Mouse (Mus musculus) stomach, postnatal 0 days (tissue): ENCODE results near the gene Ccl4. TPM values are rescaled to one million over a fixed set of nuclear protein-coding genes. Genes with fewer than 3 reads are reported as not detected.

ENCODE experiments used
- ATAC-seq: fragments of 200-750 bp; cut with Nextera tagmentation; 2 replicates; pipeline ENCODE4 v1.8.0; 2017; ENCODE audit not compliant: low FRiP score, low TSS enrichment
- DNase-seq: peaks from one replicate; pipeline ENCODE4 v3.0.0-alpha.2; 2016; ENCODE audit warnings: low spot score
- H3K27ac ChIP-seq: fragments of 300-500 bp; sonication (generic); replicated peaks from 2 replicates; pipeline ENCODE4 v1.5.1; 2014; ENCODE audit warnings: mild to moderate bottlenecking, control low read depth
- H3K27me3 ChIP-seq: fragments of 300-500 bp; sonication (generic); 2 replicates; pipeline ENCODE4 v1.6.1; 2014; ENCODE audit warnings: low read length; ENCODE audit not compliant: control insufficient read depth, insufficient read depth
- H3K36me3 ChIP-seq: fragments of 300-500 bp; sonication (generic); 2 replicates; pipeline ENCODE4 v1.6.1; 2014; ENCODE audit warnings: low read length, mixed read lengths; ENCODE audit not compliant: control insufficient read depth, insufficient read depth
- H3K4me1 ChIP-seq: fragments of 300-500 bp; sonication (generic); replicated peaks from 2 replicates; pipeline ENCODE4 v1.6.1; 2014; ENCODE audit warnings: antibody characterized with exemption; ENCODE audit not compliant: control insufficient read depth, insufficient read depth
- H3K4me2 ChIP-seq: fragments of 300-500 bp; sonication (generic); replicated peaks from 2 replicates; pipeline ENCODE4 v1.6.1; 2014; ENCODE audit warnings: low read depth, mild to moderate bottlenecking, control low read depth, moderate library complexity
- H3K4me3 ChIP-seq: fragments of 300-500 bp; sonication (generic); 2 replicates; pipeline ENCODE4 v1.5.1; 2014; ENCODE audit warnings: low read depth, low read length, control low read depth
- H3K9ac ChIP-seq: fragments of 300-500 bp; sonication (generic); 2 replicates; pipeline ENCODE4 v1.6.1; 2014; ENCODE audit warnings: mild to moderate bottlenecking, low read length, control low read depth, mixed read lengths
- H3K9me3 ChIP-seq: fragments of 300-500 bp; sonication (generic); 2 replicates; pipeline ENCODE4 v1.6.1; 2016; ENCODE audit warnings: low read length; ENCODE audit not compliant: control insufficient read depth
- CTCF ChIP-seq: IDR thresholded peaks from 2 replicates; pipeline ENCODE4 v1.5.1; 2016; ENCODE audit warnings: antibody characterized with exemption, low read depth, mild to moderate bottlenecking, moderate library complexity
- EP300 ChIP-seq: optimal IDR thresholded peaks from 2 replicates; pipeline ENCODE3; 2016; ENCODE audit warnings: antibody characterized with exemption
- WGBS: fragments of 180-500 bp; shearing (Covaris S2); extraction: QIAGEN DNeasy Blood & Tissue Kit; methylation state at CpG from one replicate; pipeline ENCODE4 v1.1.7; 2014; 5-methylcytosine and 5-hydroxymethylcytosine counted together
- polyA plus RNA-seq: library from polyadenylated mRNA; unstranded; fragments of >200 nt; fragmentation: Nextera tagmentation; extraction: Ambion mirVana; gene quantifications from 2 replicates; pipeline ENCODE4 v1.2.1, GENCODE M21; 2015

The Ccl4 gene
- 0.16 and 0.25 TPM in 2 replicates for polyA plus RNA-seq

GRCm38 (mm10) chr11:83662204-83662603 is at the start of gene Ccl4:
Gene Ccl4, plus strand, starts transcription at chr11:83662584.
- TF ChIP-seq CTCF (no peak), EP300 (no peak)
- H3K4me3 ChIP-seq: no peak within 1 kb of the TSS
- 65% methylated on average over 6 of the region's 6 CpGs for WGBS
- no peaks in the 10 kb centered on the region for H3K4me1 ChIP-seq
- H3K9me3 ChIP-seq: no peaks in the 10 kb centered on the region
- DNase-seq: no peak
- no peak within 1 kb of the TSS for H3K27ac ChIP-seq
- H3K27me3 ChIP-seq: no peaks in the 10 kb centered on the region
- ATAC-seq: no peak
- no peak within 1 kb of the TSS for H3K9ac ChIP-seq
- H3K36me3 ChIP-seq: no peaks in the 10 kb centered on the region
- no peak within 1 kb of the TSS for H3K4me2 ChIP-seq

- no peak overlapping the region for H3K4me3 ChIP-seq
- no peak for TF ChIP-seq CTCF
- TF ChIP-seq EP300: no peak
- no peaks in the 10 kb centered on the region for H3K4me1 ChIP-seq
- no peak overlapping the region for H3K4me2 ChIP-seq
- H3K27ac ChIP-seq: no peak overlapping the region
- no peaks in the 10 kb centered on the region for H3K9me3 ChIP-seq
- H3K9ac ChIP-seq: no peak overlapping the region
- no peaks in the 10 kb centered on the region for H3K27me3 ChIP-seq
- 81% methylated on average over 1 of the region's 1 CpGs for WGBS
- DNase-seq: no peak
- no peak for ATAC-seq
- H3K36me3 ChIP-seq: no peaks in the 10 kb centered on the region
Observed at GRCm38 (mm10) chr11:83616586-83616985, 45.8 kb upstream of the Ccl4 start.

GRCm38 (mm10) chr11:83618238-83618637 is 44.1 kb upstream of the Ccl4 start:
- Histone ChIP-seq H3K4me2 (no peak overlapping the region), H3K36me3 (no peaks in the 10 kb centered on the region), H3K4me1 (no peaks in the 10 kb centered on the region), H3K9ac (no peak overlapping the region), H3K4me3 (no peak overlapping the region), H3K27ac (no peak overlapping the region), H3K27me3 (no peaks in the 10 kb centered on the region), H3K9me3 (no peaks in the 10 kb centered on the region)
- DNase-seq (no peak), ATAC-seq (no peak)
- 67% methylated on average over 5 of the region's 5 CpGs for WGBS
- no peak for TF ChIP-seq EP300
- TF ChIP-seq CTCF: no peak

- ATAC-seq (no peak), DNase-seq (no peak)
- Histone ChIP-seq H3K36me3 (no peaks in the 10 kb centered on the region), H3K27me3 (no peaks in the 10 kb centered on the region), H3K4me1 (no peaks in the 10 kb centered on the region), H3K4me3 (no peak overlapping the region), H3K9me3 (no peaks in the 10 kb centered on the region), H3K9ac (no peak overlapping the region), H3K27ac (no peak overlapping the region), H3K4me2 (no peak overlapping the region)
- no peak for TF ChIP-seq CTCF
- no peak for TF ChIP-seq EP300
- WGBS: 93% methylated on average over 1 of the region's 1 CpGs
Observed at GRCm38 (mm10) chr11:83619037-83619436, 43.3 kb upstream of the Ccl4 start.

- 75% methylated on average over 3 of the region's 3 CpGs for WGBS
- Histone ChIP-seq H3K9ac (no peak overlapping the region), H3K27me3 (no peaks in the 10 kb centered on the region), H3K4me2 (no peak overlapping the region), H3K4me3 (no peak overlapping the region), H3K4me1 (no peaks in the 10 kb centered on the region), H3K9me3 (no peaks in the 10 kb centered on the region), H3K27ac (no peak overlapping the region), H3K36me3 (no peaks in the 10 kb centered on the region)
- no peak for ATAC-seq
- TF ChIP-seq CTCF (no peak), EP300 (no peak)
- no peak for DNase-seq
Observed at GRCm38 (mm10) chr11:83623586-83623985, 38.8 kb upstream of the Ccl4 start.

GRCm38 (mm10) chr11:83628808-83629207 is 33.6 kb upstream of the Ccl4 start:
- Histone ChIP-seq H3K4me1 (no peaks in the 10 kb centered on the region), H3K27me3 (no peaks in the 10 kb centered on the region), H3K27ac (no peak overlapping the region), H3K4me2 (no peak overlapping the region), H3K9me3 (no peaks in the 10 kb centered on the region), H3K9ac (no peak overlapping the region), H3K4me3 (no peak overlapping the region), H3K36me3 (no peaks in the 10 kb centered on the region)
- ATAC-seq (no peak), DNase-seq (no peak)
- 85% methylated on average over 9 of the region's 9 CpGs for WGBS
- no peak for TF ChIP-seq CTCF
- TF ChIP-seq EP300: no peak
